Mouse (Mus musculus): ENCODE results near the gene Zfp691.

Gene Zfp691

DNA sequence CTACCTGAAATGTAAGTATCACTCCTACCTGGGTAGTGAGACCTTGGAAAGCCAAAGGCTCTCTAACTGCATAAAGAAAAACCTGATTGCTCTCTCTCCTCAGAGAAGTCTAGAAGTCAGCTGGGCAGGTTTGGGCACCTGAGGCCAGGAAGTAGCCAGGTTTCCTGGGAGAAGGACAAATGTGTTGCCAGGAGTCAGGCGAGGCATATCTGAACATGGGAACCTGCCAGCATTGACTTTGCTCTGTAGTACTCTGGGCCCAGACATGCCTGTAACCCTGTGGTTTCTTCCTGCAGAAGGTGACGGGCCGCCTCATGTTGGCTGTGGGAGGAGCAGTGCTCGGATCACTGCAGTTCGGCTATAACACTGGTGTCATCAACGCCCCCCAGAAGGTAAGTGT is 53.9 kb downstream of the Zfp691 start:
- DNase-seq, result no peak

Measured in retina, postnatal 1 day (tissue).